Mouse (Mus musculus) adrenal gland, adult (tissue): Measurements from ENCODE around the gene Pld2.
A peak's percentile ranks its signal among the peaks of the same experiment; 100 is the strongest.
"Not testable (repeated sequence)": the region's sequence is repeated elsewhere in the genome, so short reads cannot be mapped to it uniquely, and the experiment has no call there.

Experiments used
- DNase-seq, 2 experiments: peaks; one replicate each; pipeline ENCODE4 v3.0.0; 2022 to 2023; ENCODE audit warnings: low spot score in 1 of 2; ENCODE audit not compliant: inconsistent age in 2 of 2

The Pld2 gene

DNA sequence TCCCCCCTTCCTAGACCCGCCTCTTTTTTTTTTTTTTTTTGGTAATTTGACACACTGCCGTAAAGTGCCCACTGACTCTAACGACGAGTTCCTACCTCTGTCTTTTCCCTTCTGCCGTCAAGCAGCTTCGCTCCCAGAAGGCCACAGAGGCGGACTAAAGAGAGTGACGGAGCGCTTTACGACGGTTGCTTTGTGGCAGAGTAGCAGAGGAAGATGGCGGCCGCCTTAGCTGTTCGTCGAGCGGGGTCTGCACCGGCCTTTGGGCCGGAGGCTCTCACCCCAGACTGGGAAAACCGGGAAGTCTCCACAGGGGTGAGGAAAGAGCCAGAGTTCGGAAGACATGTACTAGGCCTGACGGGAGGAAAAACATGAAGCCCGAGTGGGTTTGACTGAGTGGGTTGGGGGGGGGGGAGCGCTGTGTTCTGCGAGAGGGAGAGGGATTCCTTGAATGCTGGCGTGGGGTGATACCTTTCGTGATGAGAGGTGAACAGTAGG lies 14.6 kb upstream of the Pld2 start, which contains the start of gene Psmb6:
Psmb6 (plus strand) TSS at position 184 of the 495 bp plus-strand sequence.
- peak; percentile 93 to 97 for DNase-seq

DNA sequence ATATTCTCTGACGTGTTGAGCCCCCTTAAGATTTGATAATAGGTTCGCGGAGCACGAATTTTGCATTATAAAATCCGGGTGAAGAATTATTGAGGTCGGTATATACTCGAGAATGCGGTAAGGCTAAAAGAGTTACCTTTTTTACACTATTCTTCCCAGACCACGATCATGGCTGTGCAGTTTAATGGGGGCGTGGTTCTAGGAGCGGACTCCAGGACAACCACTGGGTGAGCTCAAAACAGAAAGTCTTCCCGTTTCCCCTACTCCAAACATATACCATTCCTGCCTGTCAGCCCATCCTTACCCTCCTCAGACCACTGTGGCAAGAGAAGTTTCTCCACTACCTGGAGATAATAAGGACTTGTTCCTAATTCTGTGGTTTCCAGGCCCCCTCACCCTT lies 14.1 kb upstream of the Pld2 start:
- DNase-seq, result no peak

GRCm38 (mm10) chr11:70526211-70526610 lies 13.7 kb upstream of the Pld2 start:
- DNase-seq, result no peak

- DNase-seq, result peak in 1 of 2 experiments; percentile 20
Measured at GRCm38 (mm10) chr11:70528610-70529009, 11.3 kb upstream of the Pld2 start.

DNA sequence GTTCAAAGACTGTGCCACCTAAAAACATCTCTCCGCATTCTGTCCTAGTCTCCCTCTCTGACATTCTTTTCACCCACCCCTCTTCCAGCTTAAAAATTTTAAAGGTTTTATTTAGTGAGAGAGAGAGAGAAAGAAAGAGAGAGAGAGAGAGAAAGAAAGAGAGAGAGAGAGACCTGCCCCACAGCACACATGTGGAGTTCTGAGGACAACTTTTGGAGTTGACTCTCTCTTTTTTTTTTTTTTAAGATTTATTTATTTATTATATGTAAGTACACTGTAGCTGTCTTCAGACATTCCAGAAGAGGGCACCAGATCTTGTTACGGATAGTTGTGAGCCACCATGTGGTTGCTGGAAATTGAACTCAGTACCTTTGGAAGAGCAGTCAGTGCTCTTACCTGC lies 8.8 kb upstream of the Pld2 start:
- DNase-seq, result not testable (repeated sequence)

DNA sequence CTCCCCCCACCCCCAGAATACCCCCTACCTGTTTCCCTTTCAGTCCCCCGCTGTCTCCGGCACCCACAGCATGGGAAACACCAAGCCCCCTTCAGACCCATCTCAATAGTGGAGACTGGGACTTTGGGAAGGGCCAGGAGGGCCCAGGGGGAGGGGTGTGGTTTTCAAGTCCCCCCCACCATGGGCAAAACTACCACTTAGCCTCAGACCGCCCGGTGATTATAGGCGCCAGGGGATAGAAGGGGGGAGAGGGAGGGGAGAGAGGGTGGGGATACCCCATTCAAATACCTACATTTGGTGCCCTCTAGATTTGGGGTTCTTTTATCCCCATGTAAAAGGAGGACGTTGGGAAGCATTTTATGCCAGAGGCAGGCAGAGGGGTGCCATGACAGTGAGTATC lies 7.0 kb upstream of the Pld2 start, which contains the start of gene Gm40193:
Gm40193 (minus strand) TSS at position 101 of the 400 bp plus-strand sequence.
- DNase-seq, result no peak

DNA sequence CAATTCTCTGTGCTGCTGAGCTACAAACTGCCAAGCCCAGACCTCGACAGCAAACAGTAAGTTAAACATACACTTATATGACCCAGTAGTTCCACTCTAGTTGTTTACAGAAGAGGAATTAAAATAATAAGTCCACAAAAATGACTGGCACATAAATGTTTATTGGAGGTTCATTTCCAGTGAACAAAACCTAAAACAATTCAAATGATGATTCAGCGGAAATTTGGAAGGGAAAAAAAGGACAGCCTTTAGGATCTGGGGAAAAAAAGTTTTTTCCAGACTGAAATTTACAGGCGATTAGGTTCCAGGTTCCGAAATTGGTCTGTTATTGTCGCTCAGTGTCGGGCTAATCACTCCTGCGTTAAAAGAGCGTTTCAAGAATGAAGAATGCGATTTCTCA lies 441 bp upstream of the Pld2 start:
- DNase-seq, result peak in 1 of 2 experiments; percentile 30

DNA sequence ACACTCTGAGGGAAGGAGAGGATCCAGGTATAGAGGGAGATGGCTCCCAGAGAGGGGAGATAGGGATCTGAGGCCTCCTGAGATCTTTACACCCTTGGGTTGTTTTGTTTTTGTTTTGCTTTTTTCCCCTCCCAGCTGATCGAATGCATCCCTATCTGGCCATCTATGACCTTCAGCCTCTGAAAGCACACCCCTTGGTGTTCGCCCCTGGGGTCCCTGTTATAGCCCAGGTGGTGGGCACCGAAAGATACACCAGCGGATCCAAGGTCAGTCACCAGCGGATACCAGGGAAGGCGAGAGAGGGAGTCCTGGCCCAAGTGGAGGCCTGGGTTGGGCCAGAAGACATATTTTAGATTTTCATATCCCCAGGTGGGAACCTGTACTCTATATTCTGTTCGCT lies 1.1 kb downstream of the Pld2 start:
- DNase-seq, result peak in 1 of 2 experiments; percentile 34

GRCm38 (mm10) chr11:70541415-70541814 lies 1.6 kb downstream of the Pld2 start:
- peak in 1 of 2 experiments; percentile 31 for DNase-seq

DNA sequence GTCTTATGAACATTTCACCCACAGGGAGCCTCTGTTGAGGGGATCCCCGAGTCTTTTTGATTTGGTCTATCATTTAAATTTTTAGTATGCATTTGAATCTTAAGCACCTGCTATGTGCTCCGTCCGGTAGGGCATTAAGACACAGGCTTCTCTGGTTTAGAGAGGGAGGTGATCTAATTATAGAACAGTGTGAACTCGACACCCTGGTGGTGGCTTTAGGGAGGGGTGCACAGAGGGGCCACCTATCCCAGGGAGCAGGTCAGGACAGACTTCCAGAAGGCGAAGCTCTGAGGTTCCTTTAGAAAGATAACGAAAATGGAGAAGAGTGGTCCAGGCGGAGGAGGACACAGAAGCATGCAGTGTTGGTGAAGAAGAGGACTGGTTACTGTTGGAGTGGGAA lies 4.6 kb downstream of the Pld2 start:
- DNase-seq, result no peak

DNA sequence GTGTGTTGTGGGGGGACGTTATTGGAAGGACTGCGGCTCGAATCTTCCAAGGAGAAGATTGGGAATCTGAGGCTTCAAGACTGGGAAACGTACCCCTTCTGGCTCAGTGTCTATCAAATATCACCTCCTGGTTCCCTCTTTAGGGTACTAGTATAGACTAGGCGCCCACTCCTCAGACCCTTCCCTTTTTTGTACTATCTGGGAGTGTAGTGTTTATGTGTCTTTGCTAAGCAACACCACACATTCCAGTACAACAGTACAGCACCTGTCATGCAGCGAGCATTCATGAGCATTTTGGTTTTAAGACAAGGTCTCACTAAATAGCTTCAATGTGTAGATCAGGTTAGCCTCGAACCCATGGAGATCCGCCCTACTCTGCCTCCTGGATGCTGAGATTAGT lies 11.7 kb downstream of the Pld2 start:
- DNase-seq, result no peak

DNA sequence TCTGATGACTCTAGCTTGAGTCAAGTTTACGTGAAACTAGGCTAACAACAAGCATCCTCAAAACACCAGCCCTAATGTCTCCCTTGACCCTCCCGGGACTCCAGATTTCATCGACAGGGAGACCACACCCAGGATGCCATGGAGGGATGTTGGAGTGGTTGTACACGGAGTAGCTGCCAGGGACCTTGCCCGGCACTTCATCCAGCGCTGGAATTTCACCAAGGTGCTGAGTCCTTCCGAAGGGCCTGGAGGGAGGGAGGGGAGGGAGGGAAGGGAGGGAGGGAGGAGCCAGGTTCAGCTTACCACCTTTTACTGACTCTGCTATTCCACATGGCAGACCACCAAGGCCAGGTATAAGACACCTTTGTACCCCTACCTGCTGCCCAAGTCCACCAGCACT lies 14.1 kb downstream of the Pld2 start:
- DNase-seq, result no peak

- no peak for DNase-seq
Measured at GRCm38 (mm10) chr11:70557545-70557944, 17.7 kb downstream of the Pld2 start.

- no peak for DNase-seq
Measured at GRCm38 (mm10) chr11:70561937-70562286, 22.0 kb downstream of the Pld2 start.

- peak; percentile 93 to 96 for DNase-seq
Measured at GRCm38 (mm10) chr11:70562287-70562994, 22.6 kb downstream of the Pld2 start, which contains the start of gene Mink1. Gene Mink1 (plus strand): TSS chr11:70562881.

- DNase-seq, result no peak
Measured at GRCm38 (mm10) chr11:70562995-70563469, 23.2 kb downstream of the Pld2 start.

- peak; percentile 27 to 71 for DNase-seq
Measured at GRCm38 (mm10) chr11:70563470-70564275, 23.8 kb downstream of the Pld2 start.

- DNase-seq, result no peak
Measured at GRCm38 (mm10) chr11:70564276-70564873, 24.5 kb downstream of the Pld2 start.

DNA sequence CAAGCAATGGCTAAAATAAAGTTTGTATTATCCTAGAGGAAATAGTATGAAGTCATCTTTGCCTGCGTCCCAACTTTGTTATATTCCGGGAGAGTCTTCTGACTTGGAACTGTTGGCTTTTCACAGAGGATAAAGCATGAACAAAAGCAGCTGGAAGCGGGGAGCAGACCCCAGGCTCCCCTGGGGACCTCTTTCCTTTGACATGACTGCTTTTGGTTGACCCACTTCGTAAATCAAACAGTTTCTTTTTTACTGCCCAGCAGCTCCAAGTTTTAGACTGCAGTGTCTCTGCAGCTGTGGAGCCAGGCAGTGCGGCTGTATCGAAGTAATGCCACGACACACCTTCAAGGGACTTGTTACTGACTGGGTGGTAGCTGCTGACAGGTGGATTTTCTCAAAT lies 26.7 kb downstream of the Pld2 start:
- DNase-seq, result no peak

- DNase-seq, result not testable (repeated sequence)
Measured at GRCm38 (mm10) chr11:70570614-70571013, 30.8 kb downstream of the Pld2 start.

GRCm38 (mm10) chr11:70571641-70572040 lies 31.8 kb downstream of the Pld2 start:
- DNase-seq, result no peak
